Mouse (Mus musculus): Measurements from ENCODE around the gene Nrp2.
A peak's percentile ranks its signal among the peaks of the same experiment; 100 is the strongest.

Gene Nrp2

DNA sequence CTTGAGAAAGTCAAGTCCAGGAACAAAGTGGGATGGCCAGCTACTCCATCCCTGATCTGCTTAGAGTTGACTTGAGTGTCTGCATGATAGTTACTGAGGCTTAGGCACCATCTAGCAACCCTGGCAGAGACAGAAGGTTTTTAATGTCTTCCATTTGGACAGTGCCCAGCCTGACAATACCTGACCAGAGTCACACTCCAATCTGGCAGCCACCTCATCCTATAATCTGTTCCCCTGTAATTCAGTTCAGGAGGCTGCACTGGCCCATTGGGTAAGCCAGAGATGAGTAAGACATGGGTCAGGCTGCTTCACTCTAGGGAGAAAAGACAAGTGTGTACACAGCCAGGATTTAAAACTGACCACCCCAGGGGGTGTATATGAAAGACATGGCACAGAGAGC lies 79.5 kb downstream of the Nrp2 start:
- no peak for DNase-seq (ENCODE audit: low spot score)

GRCm38 (mm10) chr1:62783354-62784083 lies 80.4 kb downstream of the Nrp2 start:
- no peak for DNase-seq (ENCODE audit: low spot score)

DNA sequence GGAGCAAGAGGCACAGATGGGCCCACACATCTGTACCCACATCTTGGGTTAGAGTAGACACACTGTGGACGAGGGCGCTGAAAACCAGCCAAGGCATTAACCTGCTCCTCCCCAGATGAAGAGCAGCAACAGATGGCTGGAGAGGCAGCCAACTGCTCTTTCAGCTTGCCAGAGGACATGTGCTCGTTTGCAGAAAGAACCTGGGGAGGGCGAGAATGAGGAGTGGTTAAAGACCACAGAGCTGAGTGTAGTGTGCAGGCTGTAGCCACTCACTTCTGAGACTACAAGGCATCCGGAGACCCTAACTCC lies 81.0 kb downstream of the Nrp2 start:
- no peak for DNase-seq (ENCODE audit: low spot score)

GRCm38 (mm10) chr1:62786255-62786654 lies 83.2 kb downstream of the Nrp2 start:
- DNase-seq (ENCODE audit: low spot score), result peak; percentile 64

DNA sequence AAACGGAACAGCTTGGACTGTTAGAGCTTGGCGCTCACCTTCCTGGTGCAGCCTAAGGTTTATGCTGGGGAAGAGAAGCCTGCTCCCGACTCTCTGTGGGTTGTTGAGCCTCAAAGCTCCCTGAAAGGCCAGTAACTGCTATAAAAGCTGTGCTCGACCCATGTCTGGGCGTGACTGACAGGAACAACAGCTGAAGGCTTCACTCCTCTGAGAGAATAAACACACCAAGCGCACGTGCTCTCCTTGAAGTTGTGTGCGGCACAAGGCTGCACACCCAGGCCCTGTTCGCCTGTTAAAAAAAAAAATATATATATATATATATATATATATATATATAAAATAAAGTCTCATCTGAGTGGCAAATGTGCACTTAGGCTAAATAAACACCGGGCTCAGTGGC lies 84.5 kb downstream of the Nrp2 start:
- no peak for DNase-seq (ENCODE audit: low spot score)

GRCm38 (mm10) chr1:62794223-62794895 lies 91.3 kb downstream of the Nrp2 start:
- peak; percentile 25 for DNase-seq (ENCODE audit: low spot score)

DNA sequence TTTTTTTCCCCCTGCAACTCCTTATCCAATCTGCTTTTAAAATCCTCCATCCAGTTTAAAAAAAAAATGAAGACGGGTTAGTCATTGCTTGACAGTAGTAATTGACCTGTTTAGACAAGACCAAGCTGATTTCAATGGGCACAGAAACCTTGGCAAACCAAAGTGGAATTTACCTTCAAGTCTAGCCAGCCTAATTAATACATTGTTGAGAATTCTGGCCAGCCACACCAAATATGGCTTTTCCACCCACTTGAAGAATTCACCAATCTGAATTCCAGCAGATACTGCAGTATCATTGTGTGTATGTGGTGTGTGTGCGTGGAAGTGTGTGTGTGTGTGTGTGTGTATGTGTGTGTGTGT lies 91.8 kb downstream of the Nrp2 start:
- no peak for DNase-seq (ENCODE audit: low spot score)

DNA sequence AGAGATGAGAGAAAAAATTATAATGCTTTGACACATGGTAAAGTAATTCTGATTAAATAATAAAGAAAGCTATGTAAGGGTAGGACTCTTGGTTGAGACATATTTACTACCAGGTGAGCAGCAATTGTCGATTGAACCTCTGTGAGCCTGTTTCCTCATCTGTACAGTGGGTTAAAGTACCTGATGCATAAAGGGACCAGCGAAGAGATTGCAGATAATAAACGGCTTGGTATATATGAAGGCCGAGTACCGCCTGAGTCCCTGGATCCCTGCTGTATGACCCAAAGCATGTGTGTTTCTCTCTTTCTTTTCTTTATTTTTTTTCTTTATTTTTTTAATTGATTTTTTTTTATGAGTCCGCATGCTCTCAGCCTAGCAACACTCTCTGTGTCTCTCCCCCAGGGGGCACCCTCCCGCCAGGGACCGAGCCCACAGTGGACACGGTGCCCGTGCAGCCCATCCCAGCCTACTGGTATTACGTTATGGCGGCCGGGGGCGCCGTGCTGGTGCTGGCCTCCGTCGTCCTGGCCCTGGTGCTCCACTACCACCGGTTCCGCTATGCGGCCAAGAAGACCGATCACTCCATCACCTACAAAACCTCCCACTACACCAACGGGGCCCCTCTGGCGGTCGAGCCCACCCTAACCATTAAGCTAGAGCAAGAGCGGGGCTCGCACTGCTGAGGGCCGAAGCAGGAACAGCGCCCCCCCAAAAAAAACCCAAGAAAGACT lies 92.4 kb downstream of the Nrp2 start:
- DNase-seq (ENCODE audit: low spot score), result peak; percentile 45

DNA sequence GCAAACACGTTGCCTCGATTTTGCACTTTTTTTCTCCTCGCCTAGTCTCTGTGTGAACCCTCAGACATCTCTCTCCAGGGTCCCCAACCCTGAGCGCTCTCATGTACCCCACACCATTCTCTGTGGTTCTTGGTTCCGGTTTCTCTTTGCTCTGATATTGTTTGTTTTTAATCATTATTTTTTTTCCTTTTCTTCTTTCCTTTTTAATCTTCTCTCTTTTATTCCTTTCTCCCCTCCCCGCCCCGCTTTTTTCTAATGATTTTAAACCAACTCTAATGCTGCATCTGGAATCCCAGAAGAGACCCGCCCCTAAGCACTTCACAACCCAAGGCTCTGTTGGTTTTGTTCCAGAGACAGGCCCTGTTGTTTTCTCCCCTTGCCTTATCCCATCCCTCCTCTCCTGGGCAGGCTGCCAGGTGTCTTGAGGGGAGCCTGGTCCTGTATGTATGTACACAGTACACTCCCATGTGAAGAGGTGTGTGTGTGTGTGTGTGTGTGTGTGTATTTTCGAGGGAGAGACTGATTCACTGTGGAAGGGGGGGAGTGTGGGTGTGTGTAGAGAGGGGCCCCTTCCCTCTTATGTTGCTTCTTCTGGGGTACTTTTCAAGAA lies 93.1 kb downstream of the Nrp2 start:
- no peak for DNase-seq (ENCODE audit: low spot score)

DNA sequence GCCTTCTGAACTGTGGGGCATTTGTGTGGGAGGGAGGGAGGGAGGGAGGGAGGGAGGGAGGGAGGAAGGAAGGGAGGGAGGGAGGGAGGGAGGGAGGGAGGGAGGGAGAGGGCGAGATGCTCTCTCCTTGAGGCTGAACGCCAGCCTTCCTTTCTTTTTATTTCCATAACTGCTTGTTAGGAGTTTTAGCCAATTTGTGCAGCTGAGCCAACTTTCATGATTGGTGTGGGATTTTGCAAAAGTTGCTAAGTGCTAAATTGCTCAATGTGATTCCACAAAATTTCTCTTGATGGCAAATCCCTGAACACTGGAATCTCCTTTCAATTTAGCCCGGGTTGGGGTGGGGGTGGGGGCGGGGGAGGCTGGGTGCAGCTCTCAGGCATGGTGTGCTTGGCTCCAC lies 96.3 kb downstream of the Nrp2 start:
- DNase-seq (ENCODE audit: low spot score), result no peak

- no peak for DNase-seq (ENCODE audit: low spot score)
These were observed 97.3 kb downstream of the Nrp2 start for GRCm38 (mm10) chr1:62800351-62800750.

DNA sequence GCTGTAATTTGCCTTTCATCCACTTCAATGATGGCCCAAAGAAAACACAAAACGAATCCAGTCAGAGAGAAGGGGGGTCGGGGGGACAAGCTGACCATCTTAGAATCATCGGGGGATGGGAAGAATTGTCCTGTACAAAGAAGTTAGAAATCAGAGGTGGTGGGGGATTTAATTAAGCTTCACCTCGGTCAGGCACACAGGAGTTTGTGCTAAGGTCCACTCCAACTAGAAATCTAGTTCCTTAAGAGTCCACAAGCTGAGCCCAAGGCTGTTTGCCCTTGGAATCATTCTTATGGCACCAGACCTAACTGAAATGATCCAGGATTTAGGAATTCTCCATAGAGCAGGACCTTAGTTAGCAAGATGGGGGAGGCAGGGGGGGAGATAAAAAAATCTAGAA lies 98.3 kb downstream of the Nrp2 start:
- no peak for DNase-seq (ENCODE audit: low spot score)

DNA sequence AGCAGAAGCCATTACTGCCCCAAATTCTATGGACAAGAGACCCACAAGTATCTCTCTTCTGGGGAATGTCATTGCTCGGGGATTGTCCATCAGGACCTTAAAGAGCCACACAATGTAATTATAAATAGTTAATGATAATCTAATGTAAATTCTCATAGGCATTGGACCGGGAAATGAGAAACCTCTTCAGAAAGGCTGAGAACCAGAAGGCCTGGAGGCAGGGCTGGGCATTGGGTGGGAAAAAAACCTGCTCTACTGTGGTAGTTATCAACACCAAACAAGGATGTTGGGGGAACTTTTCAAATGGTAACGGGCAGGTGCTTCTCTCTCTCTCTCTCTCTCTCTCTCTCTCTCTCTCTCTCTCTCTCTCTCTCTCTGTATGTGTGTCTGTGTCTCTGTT lies 98.8 kb downstream of the Nrp2 start:
- no peak for DNase-seq (ENCODE audit: low spot score)

- DNase-seq (ENCODE audit: low spot score), result no peak
These were observed 100.5 kb downstream of the Nrp2 start for GRCm38 (mm10) chr1:62803544-62803943.

DNA sequence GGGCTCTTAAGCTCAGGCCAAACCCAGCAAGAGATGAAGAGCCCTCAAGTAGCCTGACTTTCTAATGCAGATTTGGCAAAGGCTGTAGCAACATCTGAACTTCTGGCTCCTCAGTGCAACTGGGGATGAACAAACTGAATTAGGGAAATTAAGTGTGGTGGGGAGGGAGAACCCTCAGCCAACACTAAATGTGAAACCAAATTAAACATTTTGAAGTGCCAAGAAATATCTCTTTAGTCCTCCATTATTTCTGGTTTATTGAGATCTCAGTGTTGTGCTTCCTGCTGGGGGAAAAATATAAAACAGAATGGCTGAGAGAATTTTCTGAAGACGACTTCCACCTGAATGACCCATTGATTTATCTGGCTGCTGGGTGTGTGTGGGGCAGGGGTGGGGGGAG lies 102.9 kb downstream of the Nrp2 start:
- no peak for DNase-seq (ENCODE audit: low spot score)

GRCm38 (mm10) chr1:62808395-62808794 lies 105.3 kb downstream of the Nrp2 start:
- no peak for DNase-seq (ENCODE audit: low spot score)

DNA sequence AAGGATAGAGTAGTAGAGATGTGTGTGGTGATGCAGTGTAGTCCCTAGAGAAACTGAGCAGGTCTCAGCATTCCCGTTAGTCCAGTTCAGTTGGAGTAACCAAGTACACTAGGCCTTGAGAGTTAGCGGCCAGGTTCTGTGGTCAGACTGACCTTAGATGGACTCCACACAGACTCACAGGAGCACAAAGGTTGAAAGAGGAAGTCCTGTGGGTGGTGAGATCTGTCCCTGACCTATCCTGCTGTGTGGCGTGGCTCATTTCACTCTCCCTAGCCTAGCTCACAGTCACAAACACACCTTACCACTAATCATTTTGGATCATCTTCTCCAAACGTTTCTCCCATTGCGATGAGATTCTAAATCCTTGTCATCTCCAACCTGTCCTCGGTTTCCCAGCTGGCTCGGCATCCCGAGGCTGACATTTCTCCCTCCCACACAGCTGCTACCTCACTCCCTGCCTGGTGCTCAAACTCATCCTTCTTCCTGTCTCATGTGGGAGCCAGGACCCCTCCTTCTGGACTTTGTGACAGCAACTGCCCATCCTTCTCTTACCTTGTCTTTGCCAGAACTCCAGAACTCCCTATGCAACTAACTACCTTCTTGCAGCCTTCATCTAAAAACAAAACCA lies 106.6 kb downstream of the Nrp2 start:
- no peak for DNase-seq (ENCODE audit: low spot score)

GRCm38 (mm10) chr1:62811141-62811540 lies 108.1 kb downstream of the Nrp2 start:
- no peak for DNase-seq (ENCODE audit: low spot score)

DNA sequence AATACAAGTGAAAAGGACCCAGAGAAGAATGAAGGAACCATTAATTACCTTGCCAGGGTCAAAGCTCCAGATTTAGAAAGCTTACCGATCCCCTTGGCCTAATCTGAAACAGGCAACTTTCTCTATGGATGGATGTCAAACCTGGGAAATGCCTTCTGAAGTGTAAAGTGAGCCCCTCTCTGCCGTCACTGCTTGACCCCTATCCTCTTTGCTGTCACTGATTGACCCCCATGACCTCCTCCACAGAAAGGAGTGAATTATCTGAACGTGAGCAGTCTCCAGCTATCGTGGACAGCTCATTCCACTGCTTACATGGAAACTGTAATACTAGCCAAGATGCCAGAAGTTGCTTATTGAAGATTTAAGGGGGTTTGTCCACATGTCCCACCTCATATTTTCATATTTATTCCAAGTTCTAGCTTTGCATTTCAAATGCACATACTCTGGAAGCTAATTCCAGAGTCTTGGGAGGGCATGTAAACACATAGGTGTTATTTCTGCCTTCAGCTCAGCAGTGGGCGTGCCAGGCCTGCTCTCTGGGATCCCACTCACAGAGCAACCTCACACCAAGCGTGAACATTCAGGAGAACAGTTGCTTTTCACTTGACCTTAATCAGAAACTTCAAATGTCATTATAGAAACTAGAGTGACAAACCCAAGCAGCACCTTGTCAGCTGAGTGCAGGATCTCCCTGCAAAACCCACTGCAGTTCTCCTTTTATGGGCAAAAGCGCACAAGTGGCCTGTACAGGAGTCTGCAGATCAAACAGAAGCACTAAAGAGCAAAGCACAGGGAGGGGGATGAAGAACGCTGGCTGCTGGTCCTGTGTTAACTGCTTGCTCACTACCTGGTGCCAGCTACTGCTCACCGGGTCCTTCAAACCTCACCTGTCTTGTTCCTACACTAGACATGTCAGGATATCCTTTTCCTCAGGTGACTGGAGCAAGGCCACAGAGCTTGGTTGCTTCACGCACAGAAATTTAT lies 109.9 kb downstream of the Nrp2 start:
- DNase-seq (ENCODE audit: low spot score), result no peak

DNA sequence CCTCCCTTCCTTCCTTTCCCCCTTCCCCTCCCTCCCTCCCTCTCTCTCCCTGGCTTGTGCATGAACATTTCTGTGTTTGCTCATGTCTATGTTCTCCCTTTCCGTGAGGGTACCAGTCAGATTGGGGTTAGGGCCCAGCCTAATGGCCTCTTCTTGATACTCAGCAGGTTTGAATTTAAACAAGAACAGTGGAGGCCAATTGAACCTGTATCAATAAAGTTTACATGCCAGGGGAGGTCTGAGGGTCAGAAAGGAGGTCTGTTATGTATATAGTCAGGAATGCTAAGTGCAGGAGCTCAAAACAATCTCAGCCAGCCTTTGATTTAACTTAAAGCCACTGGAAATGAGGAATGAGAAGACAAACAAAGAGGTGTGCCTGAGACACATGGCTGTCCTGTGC lies 110.9 kb downstream of the Nrp2 start:
- no peak for DNase-seq (ENCODE audit: low spot score)

DNA sequence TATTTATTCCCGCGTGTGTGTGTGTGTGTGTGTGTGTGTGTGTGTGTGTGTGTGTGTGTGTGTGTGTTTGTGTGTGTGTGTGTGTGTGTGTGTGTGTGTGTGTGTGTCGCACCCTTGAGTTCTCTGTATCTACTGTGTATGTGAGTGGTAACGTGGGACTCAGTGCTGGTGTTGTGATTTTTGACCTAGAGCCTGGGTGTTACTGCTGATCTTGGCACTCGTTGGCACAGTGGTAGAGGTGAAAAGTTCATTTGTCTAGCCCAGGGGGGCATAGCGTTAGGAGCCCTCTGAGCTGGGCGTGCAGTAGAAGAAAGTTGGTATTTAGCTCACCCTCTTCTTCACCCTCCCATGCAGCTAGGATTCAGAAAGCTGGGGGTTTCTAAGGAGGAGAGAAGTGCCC lies 114.5 kb downstream of the Nrp2 start:
- no peak for DNase-seq (ENCODE audit: low spot score)
